Mouse (Mus musculus) megakaryocyte, embryonic 14.5 days (primary cell): Measurements from ENCODE around the gene Slc45a3. TPM values are rescaled to one million over a fixed set of nuclear protein-coding genes. Genes with fewer than 3 reads are reported as not detected.

ENCODE experiments used
- H3K27me3 ChIP-seq: replicated peaks from 2 replicates; pipeline ENCODE3; 2012; ENCODE audit warnings: inconsistent platforms
- H3K36me3 ChIP-seq: replicated peaks from 2 replicates; pipeline ENCODE3; 2012; ENCODE audit warnings: low read length, inconsistent platforms, mixed read lengths
- H3K4me1 ChIP-seq: 2 replicates; pipeline ENCODE4 v1.6.1; 2012; ENCODE audit warnings: inconsistent platforms
- H3K4me3 ChIP-seq: replicated peaks from 2 replicates; pipeline ENCODE3; 2012; ENCODE audit warnings: moderate library complexity, mild to moderate bottlenecking, inconsistent platforms
- H3K9me3 ChIP-seq: 2 replicates; pipeline ENCODE4 v1.6.1; 2012; ENCODE audit warnings: inconsistent platforms
- FLI1 ChIP-seq: IDR thresholded peaks from 2 replicates; pipeline ENCODE4 v1.6.1; 2012; ENCODE audit warnings: low read length, inconsistent platforms, mixed read lengths
- GATA1 ChIP-seq: IDR thresholded peaks from 3 replicates; pipeline ENCODE4 v1.6.1; 2012; ENCODE audit warnings: mixed read lengths, low read length, inconsistent platforms, borderline replicate concordance
- polyA plus RNA-seq: library from polyadenylated mRNA; stranded (reverse); fragments of >175 nt; gene quantifications from 2 replicates; pipeline ENCODE4 v1.2.3, GENCODE M21; 2012; ENCODE audit warnings: low replicate concordance; ENCODE audit not compliant: insufficient read depth

Slc45a3 gene
- polyA plus RNA-seq, 1 experiment = 1.1 TPM

- TF ChIP-seq FLI1 = no peak
- TF ChIP-seq GATA1 = no peak
- H3K4me1 ChIP-seq = peaks cover 41% of the 10 kb centered on the region
- peaks cover 15% of the 10 kb centered on the region for H3K36me3 ChIP-seq
- H3K9me3 ChIP-seq = no peaks in the 10 kb centered on the region
- H3K4me3 ChIP-seq = peak overlapping the region; percentile 38
- H3K27me3 ChIP-seq = peaks cover 12% of the 10 kb centered on the region
These were observed 19.9 kb upstream of the Slc45a3 start for GRCm38 (mm10) chr1:131942621-131943590.

DNA sequence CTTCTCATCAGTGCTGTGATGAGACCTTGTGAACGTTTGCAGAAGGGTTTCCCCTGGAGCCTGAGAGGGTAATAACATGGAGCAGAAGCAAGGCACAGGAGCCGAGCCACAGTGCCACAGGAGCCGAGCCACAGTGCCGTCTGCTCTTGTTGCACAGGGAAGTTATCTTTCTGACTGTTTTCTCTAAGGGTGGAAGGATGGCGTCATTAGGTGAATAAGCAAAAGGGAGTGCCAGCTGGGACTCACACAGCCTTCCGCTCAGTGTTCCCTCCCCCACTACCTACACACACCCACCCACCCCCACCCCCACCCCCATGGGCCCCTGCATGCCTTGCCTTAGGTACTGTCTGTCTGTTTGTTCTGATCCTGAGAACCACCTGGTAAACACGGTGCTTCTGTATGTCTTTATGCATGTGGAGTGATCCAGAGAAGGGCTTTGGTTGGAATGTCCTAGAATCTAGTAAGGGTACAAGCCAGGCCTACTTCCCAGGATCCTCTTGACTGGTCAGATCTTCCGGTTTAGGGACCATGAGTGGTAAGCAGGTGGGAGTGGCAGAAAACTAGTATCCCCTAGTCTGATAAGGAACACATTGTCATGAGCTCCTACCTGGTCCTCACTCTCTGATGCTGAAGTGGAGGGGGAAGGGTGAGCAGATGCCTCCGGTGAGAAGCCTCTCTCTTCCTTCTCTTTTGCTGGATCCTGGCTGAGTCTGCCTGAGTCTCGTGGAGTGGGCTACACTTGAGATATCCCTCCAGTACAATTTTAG is 16.9 kb upstream of the Slc45a3 start:
- Histone ChIP-seq H3K9me3 (peaks cover 4% of the 10 kb centered on the region; the same call in 1 of the 2 replicates), H3K4me1 (peaks cover 43% of the 10 kb centered on the region), H3K36me3 (no peaks in the 10 kb centered on the region), H3K4me3 (no peak overlapping the region), H3K27me3 (peaks cover 25% of the 10 kb centered on the region)
- no peak for TF ChIP-seq FLI1
- no peak for TF ChIP-seq GATA1

GRCm38 (mm10) chr1:131946462-131947215 is 16.1 kb upstream of the Slc45a3 start:
- no peak overlapping the region for H3K4me3 ChIP-seq
- peaks cover 4% of the 10 kb centered on the region; the same call in 1 of the 2 replicates for H3K9me3 ChIP-seq
- peaks cover 35% of the 10 kb centered on the region for H3K4me1 ChIP-seq
- H3K27me3 ChIP-seq = peaks cover 25% of the 10 kb centered on the region
- no peak for TF ChIP-seq GATA1
- no peak for TF ChIP-seq FLI1
- H3K36me3 ChIP-seq = no peaks in the 10 kb centered on the region

GRCm38 (mm10) chr1:131947997-131948525 is 14.7 kb upstream of the Slc45a3 start:
- Histone ChIP-seq H3K4me1 (peaks cover 24% of the 10 kb centered on the region), H3K27me3 (peaks cover 36% of the 10 kb centered on the region), H3K9me3 (peaks cover 4% of the 10 kb centered on the region; the same call in 1 of the 2 replicates), H3K4me3 (no peak overlapping the region), H3K36me3 (no peaks in the 10 kb centered on the region)
- TF ChIP-seq FLI1 = no peak
- no peak for TF ChIP-seq GATA1

GRCm38 (mm10) chr1:131954242-131954865 is 8.4 kb upstream of the Slc45a3 start:
- peaks cover 66% of the 10 kb centered on the region for H3K27me3 ChIP-seq
- peaks cover 35% of the 10 kb centered on the region for H3K4me1 ChIP-seq
- no peaks in the 10 kb centered on the region for H3K36me3 ChIP-seq
- TF ChIP-seq GATA1 (no peak), FLI1 (no peak)
- H3K9me3 ChIP-seq = peaks cover 4% of the 10 kb centered on the region; the same call in 1 of the 2 replicates
- H3K4me3 ChIP-seq = peak overlapping the region; percentile 20

DNA sequence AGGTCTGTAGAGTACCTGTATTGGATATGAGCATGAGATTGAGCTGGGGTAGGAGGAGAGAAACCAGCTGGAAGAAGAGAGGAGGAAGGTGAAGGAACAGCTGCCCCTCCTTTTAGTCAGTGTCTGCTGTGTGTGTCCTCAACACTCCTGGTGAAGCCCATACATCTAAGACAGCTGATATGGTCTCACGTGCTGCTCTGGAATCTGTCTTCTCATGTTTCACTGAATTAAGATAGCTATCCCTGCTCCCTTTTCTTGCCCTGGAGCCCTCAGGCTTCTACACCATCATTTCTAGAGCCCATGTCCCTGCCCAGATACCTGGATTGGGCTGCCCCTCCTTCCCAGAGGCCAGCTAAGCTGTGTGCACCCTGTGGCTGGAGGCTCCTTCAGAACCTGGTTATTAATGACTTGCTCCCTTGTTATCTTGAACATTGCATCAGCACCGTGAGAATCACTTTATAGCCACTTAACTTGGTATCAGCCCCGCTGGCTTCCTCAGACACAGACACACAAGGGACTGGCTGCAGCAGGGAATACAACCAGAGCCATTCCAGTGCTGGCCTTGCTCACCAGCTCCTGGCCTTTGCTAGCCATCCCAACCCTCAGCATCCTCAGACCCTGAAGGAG is 7.5 kb upstream of the Slc45a3 start:
- Histone ChIP-seq H3K9me3 (peaks cover under 1% of the 10 kb centered on the region; the same call in 1 of the 2 replicates), H3K4me3 (no peak overlapping the region), H3K27me3 (peaks cover 68% of the 10 kb centered on the region), H3K4me1 (peaks cover 38% of the 10 kb centered on the region), H3K36me3 (no peaks in the 10 kb centered on the region)
- no peak for TF ChIP-seq GATA1
- TF ChIP-seq FLI1 = no peak

GRCm38 (mm10) chr1:131957416-131957815 is 5.4 kb upstream of the Slc45a3 start:
- Histone ChIP-seq H3K27me3 (peaks cover 81% of the 10 kb centered on the region), H3K4me1 (peaks cover 54% of the 10 kb centered on the region), H3K9me3 (no peaks in the 10 kb centered on the region), H3K4me3 (no peak overlapping the region), H3K36me3 (no peaks in the 10 kb centered on the region)
- TF ChIP-seq FLI1 = no peak
- no peak for TF ChIP-seq GATA1

DNA sequence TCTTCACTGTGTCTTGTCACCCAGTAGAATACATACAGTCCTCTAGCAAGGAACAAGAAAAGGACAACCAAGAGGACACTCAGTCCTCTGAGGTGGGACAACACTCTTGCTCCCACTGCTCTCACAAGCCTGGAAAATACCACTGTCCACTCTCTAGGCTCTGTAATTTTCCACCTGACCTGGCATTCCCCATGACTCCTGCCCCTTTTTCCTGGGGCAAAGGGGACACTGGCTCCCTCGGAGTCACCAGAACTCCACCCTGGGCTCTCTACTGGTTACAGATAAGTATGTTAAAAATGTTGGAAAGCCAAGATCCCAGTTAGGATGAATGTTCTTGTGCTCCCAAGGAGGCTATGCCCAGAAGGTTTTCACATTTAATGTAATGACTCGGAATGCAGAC is 1.8 kb upstream of the Slc45a3 start:
- peaks cover 48% of the 10 kb centered on the region for H3K4me1 ChIP-seq
- TF ChIP-seq FLI1 (no peak), GATA1 (no peak)
- no peak overlapping the region for H3K4me3 ChIP-seq
- peaks cover 91% of the 10 kb centered on the region for H3K27me3 ChIP-seq
- no peaks in the 10 kb centered on the region for H3K36me3 ChIP-seq
- no peaks in the 10 kb centered on the region for H3K9me3 ChIP-seq
